Mouse (Mus musculus): ENCODE data around the gene Mrpl47.

Gene Mrpl47

DNA sequence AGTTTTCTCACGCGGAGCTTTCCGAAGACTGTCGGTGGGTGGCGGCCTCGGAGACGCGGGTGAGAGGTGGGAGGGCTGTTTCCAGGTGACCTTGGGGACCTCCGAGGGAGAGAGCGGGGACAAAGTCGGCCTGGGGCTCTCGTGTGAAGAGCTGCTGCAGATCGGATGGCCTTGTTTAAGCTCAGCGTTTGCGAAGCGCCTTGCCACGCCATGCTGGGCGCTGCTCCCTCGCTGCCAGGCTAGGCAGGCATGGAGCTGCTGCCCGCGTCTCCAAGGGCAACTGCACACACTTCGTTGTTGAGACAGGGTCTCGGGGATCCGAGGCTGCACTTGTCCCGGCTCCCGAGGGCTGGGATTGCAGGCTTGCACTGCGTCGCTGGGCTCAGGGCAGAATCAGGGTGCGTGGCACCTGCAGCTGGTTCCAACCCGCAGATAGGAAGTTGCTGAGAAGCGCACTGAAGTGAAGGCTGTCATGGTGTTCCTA is at the start of gene Mrpl47:
Gene Mrpl47 (minus strand): TSS at position 434 of the 484 bp plus-strand sequence.
- CTCF ChIA-PET = interaction anchor here in 1 of 4 experiments (1.2 kb wide), 2 partner anchors 8 to 404 kb away, joined by 3 read pairs; no protein-coding TSS in a partner anchor

DNA sequence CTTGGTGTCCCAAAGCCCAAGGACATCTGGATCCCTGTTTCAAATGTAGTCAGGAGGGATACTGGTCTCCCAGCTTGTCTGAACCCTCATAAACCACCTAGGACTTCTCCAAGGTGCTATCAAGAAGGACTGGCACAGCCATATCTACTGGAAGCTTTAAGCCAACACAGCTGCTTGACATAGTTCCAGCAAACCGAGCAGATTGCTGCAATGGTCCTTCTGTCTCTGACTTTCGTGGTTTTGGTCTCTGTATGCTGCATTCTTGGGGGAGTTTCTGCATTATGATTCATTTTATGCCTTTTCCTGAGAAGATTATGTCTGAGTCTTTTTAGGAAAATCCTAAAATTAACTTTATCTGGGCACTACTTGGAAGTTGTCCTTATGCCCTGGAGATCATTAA is 33.4 kb upstream of the Mrpl47 start:
- POLR2A ChIA-PET = no interaction called here
- CTCF ChIA-PET = no interaction called here

More for the DNA sequence above, at the start of gene Mrpl47:
- POLR2A ChIA-PET = interaction anchor here (0.5 to 11.2 kb wide), 49 partner anchors 8 to 1937 kb away, joined by 3 to 111 read pairs (median 7); partner anchors contain the start of genes Usp13 (in 3 of the 4), Actl6a (in 1 of the 4), Mfn1 (in 1 of the 4) and Ttc14 (in 1 of the 4)

DNA sequence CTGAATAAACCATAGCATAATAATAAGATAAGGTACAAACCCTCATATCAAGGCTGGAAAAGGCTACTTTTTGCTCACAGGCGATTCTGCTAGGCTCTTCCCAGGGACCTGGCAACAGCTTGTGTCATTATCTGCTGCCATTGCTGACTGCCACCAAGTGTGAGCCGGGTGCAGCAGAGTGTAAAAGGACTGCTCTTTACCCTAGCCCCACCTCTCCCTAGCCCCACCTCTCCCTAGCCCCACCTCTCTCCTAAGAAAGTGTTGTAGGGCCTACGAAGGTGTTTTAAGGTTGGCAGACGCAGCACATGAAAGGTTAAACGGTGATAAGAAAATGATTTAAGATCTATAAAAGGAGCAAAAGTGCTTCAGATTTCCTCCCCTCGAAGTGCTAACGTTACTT is 26.5 kb upstream of the Mrpl47 start:
- ChIA-PET POLR2A (interaction anchor here in 3 of 4 experiments (0.9 to 5.8 kb wide), 27 partner anchors 8 to 235 kb away, joined by 3 to 84 read pairs (median 7); partner anchors contain the start of genes Usp13 (in 3 of the 3), Mrpl47 (in 2 of the 3), Ndufb5 (in 2 of the 3) and Actl6a (in 1 of the 3)), CTCF (interaction anchor here in 1 of 4 experiments (0.5 kb wide), 1 partner anchor 20 kb away, joined by 4 read pairs; no protein-coding TSS in a partner anchor)

DNA sequence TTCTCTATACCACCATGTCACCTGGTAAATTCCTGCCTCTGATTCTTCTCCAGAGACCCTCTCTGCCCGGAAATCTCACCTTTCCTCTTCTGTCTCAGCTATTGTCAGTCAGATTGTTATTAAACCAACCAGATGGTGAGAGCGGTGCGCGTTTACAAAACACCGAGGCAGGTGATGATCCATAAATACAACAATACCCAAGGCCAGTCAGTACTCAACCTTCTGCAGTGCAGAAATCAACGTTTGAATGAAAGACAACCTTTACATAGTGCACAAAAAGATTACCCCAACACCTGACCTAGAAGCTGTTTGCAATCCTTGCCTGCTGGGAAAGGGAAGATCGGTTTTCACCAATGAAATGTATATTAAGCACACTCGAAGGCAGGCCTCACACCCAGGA is 25.6 kb upstream of the Mrpl47 start:
- ChIA-PET CTCF (interaction anchor here in 1 of 4 experiments (0.7 kb wide), 1 partner anchor 18 kb away, joined by 3 read pairs; no protein-coding TSS in a partner anchor), POLR2A (interaction anchor here (0.8 to 5.8 kb wide), 33 partner anchors 10 to 1226 kb away, joined by 3 to 84 read pairs (median 6); partner anchors contain the start of genes Mrpl47 (in 4 of the 4), Ndufb5 (in 4 of the 4), Usp13 (in 3 of the 4) and Actl6a (in 1 of the 4))

DNA sequence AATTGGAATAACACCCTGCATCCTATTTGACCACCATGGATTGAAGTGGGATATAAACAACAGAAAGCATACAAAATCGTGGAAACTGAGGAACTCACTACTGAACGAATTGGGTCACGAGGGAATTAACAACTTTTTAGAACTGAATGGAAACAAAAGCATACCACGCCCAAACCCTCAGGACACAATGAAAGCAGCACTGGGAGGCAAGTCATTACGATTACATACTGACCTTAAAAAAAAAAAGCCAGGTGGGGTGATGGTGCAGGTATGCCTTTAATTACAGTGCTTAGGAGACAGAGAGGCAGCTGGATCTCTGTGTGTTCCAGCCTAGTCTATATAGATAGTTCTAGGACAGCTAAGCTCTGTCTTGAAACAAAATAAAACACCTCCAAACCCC is 21.8 kb upstream of the Mrpl47 start:
- ChIA-PET CTCF (no interaction called here), POLR2A (interaction anchor here in 3 of 4 experiments (0.6 to 4.0 kb wide), 24 partner anchors 11 to 1045 kb away, joined by 3 to 24 read pairs (median 8); partner anchors contain the start of genes Mrpl47 (in 2 of the 3), Ndufb5 (in 2 of the 3) and Usp13 (in 2 of the 3))

DNA sequence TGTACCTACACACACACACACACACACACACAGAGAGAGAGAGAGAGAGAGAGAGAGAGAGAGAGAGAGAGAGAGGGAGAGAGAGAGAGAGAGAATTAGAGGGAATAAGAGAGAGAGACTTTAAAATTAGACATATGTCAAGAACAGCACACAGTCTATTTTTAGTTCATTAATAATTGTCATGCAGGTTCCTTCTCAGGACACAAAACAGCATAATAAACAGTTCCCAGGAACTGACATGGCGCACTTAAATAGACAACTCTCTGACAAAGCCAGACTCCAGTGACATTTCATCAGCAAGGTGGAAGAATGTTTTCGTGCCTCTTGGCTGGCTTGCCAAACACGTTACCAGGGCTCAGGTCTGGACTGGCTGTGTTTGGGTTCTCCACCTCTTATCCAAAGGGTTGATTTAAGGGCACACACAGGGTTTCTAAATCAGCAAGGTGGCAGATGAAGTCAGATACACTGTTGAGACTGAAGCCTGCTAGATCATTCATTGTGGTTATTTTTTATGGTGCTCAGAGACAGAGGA is 17.0 kb upstream of the Mrpl47 start:
- POLR2A ChIA-PET = interaction anchor here in 1 of 4 experiments (2.8 to 8.1 kb wide), 2 partner anchors 11 to 15 kb away, joined by 13 to 111 read pairs; partner anchors contain the start of genes Mrpl47 and Ndufb5
- CTCF ChIA-PET = no interaction called here

DNA sequence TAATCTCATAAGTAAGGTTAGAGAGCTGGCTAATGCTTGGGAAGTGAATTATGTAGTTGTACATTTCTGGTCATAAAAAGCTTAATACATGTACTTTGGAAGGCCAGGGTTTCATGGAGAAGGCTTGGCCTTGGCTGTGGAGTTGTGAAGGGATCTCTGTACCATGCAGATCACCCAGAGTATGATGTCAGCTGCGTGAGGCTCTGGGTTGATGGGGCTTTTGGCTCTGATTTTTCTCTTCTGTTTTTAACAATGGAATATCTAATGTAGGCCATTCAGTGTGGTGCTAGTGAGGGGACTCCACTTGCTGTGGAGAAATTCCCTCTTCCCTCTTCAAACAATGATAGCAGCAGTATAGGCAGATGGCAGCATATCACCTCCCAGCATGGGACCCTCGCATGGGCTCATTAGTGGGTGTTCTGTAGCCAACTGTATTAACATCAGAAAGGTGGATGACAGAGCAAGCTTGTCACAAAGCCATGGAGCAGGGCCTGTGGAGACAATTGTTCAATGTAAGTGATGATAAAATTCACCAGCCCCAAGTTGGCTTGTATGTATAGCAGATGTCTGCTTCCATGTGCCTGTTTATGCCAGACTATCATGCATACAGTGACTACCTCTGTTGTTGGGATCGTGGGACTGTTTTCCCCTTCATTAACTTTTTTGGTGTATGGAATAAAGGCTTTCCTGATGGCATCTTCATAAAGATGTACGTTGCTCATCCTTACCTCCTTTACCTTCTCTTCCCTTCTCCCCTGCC is 12.6 kb upstream of the Mrpl47 start:
- ChIA-PET POLR2A (interaction anchor here in 3 of 4 experiments (0.9 to 8.1 kb wide), 11 partner anchors 9 to 74 kb away, joined by 3 to 111 read pairs (median 7); partner anchors contain the start of genes Mrpl47 (in 2 of the 3) and Ndufb5 (in 2 of the 3)), CTCF (no interaction called here)

DNA sequence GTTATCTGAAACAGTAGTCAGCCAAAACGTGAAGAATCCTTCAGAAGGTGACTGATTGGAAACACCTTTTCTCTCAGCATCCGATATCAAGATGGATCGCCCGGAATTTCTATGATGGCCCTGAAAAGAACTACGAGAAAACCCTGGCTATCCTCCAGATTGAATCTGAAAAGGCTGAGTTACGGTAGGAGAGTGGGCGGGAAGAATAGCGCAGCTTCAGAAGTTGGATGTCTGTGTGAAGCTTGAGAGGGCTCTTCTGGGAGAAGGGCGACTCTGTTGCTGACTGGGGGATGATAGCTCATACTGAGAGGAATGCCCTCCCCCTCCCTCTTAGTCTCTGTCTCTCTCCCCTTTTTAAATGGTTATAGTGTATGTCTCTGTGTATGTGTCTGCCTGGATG is 11.0 kb upstream of the Mrpl47 start:
- POLR2A ChIA-PET = interaction anchor here in 3 of 4 experiments (0.8 to 6.3 kb wide), 19 partner anchors 8 to 76 kb away, joined by 3 to 84 read pairs (median 5); partner anchors contain the start of genes Mrpl47 (in 3 of the 3), Ndufb5 (in 3 of the 3) and Usp13 (in 1 of the 3)
- CTCF ChIA-PET = no interaction called here

DNA sequence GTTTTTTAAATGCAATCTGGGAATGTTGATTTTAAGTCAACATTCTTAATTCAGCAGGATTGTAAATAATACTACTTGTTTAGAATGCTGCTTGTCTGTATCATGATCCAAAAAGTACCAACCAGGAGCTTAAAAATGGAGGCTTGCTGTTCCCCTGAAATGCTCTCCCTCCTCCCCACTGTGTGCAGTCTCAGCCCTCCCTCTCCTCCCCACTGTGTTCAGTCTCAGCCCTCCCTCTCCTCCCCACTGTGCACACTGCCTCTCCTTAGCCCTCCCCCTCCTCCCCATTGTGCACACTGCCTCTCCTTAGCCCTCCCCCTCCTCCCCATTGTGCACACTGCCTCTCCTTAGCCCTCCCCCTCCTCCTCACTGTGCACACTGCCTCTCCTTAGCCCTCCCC is 8.0 kb upstream of the Mrpl47 start:
- ChIA-PET POLR2A (interaction anchor here in 2 of 4 experiments (0.8 to 11.2 kb wide), 14 partner anchors 8 to 346 kb away, joined by 3 to 111 read pairs (median 6); partner anchors contain the start of genes Ndufb5 (in 2 of the 2) and Mrpl47 (in 1 of the 2)), CTCF (interaction anchor here in 1 of 4 experiments (0.6 kb wide), 1 partner anchor 9 kb away, joined by 3 read pairs; the partner anchor contains the start of gene Ndufb5)

DNA sequence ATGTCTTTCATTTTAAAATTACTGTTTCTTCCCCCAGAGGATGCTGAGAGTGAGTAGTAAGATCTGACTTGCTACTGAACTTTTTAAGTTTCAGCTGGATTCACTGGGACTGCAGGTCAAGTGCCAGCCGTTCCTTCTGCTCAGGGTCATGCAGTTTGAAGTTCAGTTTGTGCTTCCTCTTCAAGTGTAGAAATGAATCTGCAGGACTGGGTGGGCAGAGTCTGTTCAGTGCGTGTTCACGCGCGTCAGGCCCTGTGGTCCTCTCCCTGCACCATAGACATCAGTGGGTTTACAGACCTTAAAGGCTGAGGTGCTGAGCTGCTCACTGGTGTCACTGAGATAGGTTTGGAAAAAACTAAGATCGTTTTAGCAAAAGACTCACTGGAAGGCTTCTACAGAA is 7.6 kb upstream of the Mrpl47 start:
- CTCF ChIA-PET = interaction anchor here in 1 of 4 experiments (0.6 kb wide), 1 partner anchor 8 kb away, joined by 3 read pairs; the partner anchor contains the start of gene Ndufb5
- POLR2A ChIA-PET = interaction anchor here in 2 of 4 experiments (0.8 to 11.2 kb wide), 18 partner anchors 8 to 346 kb away, joined by 3 to 111 read pairs (median 6); partner anchors contain the start of genes Ndufb5 (in 2 of the 2), Actl6a (in 1 of the 2) and Mrpl47 (in 1 of the 2)

DNA sequence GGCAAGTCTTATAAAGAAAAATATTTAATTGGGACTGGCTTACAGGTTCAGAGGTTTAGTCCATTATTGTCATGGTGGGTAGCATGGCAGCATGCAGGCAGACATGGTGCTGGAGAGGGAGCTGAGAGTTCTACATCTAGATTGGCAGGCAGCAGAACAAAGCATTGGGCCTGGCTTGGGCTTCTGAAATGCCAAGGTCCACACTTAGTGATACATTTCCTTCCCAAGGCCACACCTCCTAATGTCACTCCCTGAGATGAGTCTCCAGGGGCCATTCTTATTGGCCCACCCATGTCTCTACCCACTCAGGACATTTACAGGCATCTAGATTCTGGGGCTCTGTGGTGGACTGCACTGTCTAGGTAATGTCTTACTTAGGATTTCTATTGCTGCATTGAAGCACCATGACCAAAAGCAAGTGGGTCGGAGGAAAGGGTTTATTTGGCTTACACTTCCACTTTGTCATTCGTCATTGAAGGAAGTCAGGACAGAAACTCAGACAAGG is 4.9 kb upstream of the Mrpl47 start:
- CTCF ChIA-PET = interaction anchor here in 2 of 4 experiments (0.6 kb wide), 2 partner anchors 88 to 341 kb away, joined by 3 to 4 read pairs; no protein-coding TSS in a partner anchor
- POLR2A ChIA-PET = interaction anchor here in 2 of 4 experiments (1.5 to 11.2 kb wide), 9 partner anchors 10 to 25 kb away, joined by 3 to 111 read pairs (median 10); no protein-coding TSS in a partner anchor

DNA sequence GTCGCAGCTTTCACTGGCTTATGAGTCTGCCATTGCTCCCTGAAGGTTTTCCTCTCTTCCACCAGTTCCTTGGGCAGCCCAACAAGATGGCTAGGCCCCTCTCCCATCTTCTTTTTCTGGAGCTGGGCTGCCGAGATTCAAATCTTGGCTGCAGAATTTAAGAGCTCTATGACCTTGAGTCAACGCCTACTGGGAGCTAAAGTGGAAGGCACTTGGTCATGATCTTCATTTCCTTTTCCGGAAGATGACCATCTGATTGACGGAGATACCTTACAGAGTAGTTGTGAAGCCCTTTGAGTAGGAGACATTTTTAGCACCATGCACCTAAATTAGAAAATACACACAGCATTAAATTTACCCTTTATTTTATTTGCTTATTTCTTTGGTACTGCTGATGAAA is 1.1 kb upstream of the Mrpl47 start:
- ChIA-PET CTCF (no interaction called here), POLR2A (interaction anchor here in 3 of 4 experiments (0.6 to 11.2 kb wide), 15 partner anchors 10 to 121 kb away, joined by 3 to 111 read pairs (median 10); partner anchors contain the start of genes Usp13 (in 2 of the 3) and Actl6a (in 1 of the 3))

DNA sequence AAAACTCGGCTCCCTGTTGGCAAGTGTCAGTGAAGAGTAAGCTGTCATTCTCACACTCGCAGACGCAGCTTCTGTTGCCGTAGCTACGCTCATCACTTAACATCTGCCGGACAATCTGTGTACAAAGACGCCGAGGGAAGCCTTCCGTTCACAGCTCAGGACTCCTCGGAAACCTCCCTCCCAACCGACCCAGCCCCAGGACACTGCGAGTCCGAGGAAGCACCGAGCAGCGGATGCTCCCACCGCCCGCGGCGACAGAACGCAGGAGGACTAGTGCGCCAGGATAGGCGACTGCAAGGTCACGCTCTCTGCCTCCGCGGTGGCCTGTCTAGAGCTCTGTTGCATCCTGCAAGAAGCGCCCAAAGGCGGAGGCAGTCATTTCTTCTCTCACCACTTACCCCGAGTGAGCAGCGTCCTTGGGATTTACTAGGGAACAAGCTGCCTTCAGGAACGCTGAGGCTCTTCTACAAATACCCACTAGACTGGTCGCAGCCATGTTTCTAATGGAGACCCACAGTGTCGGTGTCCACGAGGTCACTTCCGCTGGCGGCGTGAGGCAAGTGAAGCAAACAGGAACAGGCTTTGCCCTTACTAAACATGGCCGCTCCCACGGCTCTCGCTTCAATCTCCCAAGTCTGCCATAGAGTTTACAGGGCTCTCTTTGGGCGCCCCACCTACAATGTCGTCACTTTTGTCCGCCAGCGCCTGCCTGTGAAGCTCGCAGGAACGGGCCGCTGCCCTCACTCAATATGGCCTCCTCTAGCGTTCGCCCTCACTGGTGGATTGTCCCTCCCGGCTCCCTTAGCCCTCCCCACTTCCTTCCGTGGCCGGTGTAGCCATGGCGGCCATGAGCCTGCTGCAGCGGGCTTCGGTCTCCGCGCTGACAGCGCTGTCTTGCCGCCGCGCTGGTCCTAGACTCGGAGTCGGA is 897 bp downstream of the Mrpl47 start, which contains the start of gene Ndufb5:
Gene Ndufb5 (plus strand): TSS at position 747 of the 928 bp plus-strand sequence.
- ChIA-PET POLR2A (interaction anchor here (0.5 to 11.2 kb wide), 62 partner anchors 8 to 1063 kb away, joined by 3 to 111 read pairs (median 5); partner anchors contain the start of genes Usp13 (in 3 of the 4), Actl6a (in 2 of the 4), Mfn1 (in 2 of the 4) and Gnb4 (in 1 of the 4)), CTCF (interaction anchor here in 1 of 4 experiments (1.2 kb wide), 2 partner anchors 9 to 403 kb away, joined by 3 read pairs; no protein-coding TSS in a partner anchor)

DNA sequence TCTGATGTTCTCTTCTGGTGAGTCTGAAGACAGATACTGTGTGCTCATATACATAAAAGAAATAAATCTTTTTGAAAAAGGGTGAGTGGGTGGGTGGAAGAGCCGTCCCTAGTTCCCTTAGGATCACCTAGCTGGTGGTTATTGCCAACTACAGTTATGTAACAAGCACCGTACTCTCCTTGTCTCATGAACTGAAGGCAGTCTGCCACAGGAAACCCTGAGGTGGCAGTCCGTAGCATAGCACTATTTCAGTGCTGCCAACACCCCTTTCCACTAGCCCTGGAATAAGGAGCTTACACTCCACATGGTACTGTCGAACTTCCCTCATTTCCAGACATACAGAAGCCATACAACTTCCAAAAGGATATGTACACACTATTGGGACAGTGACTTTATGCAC is 9.5 kb downstream of the Mrpl47 start:
- ChIA-PET POLR2A (interaction anchor here (0.5 to 9.7 kb wide), 15 partner anchors 9 to 135 kb away, joined by 3 to 146 read pairs (median 4); partner anchors contain the start of genes Mrpl47 (in 2 of the 4), Ndufb5 (in 2 of the 4) and Usp13 (in 1 of the 4)), CTCF (no interaction called here)

DNA sequence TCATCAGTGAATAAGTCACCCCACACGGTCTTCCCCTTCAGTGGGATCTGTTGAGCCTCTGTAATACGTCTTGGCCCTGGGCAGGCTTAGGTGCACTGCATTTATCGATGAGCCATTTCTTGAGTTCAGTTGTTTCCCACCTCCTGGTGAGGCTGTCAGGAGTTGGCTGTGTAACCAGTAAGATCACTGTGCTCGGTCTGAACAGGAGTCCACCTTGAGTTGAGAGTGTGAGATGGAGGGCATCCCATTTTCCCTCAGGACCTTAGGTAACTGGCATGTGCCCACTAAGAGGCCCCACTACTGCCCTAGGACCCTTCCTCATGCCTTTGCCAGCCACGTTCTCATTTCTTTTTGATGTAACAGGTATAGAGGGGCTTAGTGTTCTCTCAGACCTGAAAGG is 11.5 kb downstream of the Mrpl47 start:
- ChIA-PET POLR2A (interaction anchor here in 3 of 4 experiments (0.6 to 9.7 kb wide), 5 partner anchors 10 to 32 kb away, joined by 3 to 146 read pairs (median 18); partner anchors contain the start of genes Mrpl47 (in 2 of the 3) and Ndufb5 (in 2 of the 3)), CTCF (no interaction called here)

DNA sequence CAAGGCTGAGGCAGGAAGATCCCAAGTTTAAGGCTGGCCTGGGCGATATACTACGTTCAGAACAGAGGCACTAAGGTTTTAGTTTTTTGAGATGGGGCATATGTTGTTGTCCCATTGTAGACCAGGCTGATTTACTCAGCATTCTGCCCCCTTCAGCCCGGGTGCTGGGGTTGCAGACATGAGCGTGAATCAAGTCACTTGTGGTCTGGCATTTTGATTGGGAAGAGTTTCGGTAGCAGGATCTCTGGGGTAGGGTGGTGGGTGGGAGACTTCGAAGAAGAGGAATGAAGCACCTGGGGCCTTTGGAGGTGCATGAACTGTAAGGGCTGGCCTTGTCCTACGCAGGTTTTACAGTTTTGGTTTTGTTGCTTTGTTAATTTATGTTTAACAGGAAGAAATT is 13.2 kb downstream of the Mrpl47 start:
- CTCF ChIA-PET = no interaction called here
- POLR2A ChIA-PET = interaction anchor here in 3 of 4 experiments (0.5 to 2.1 kb wide), 7 partner anchors 13 to 269 kb away, joined by 3 to 10 read pairs (median 3); partner anchors contain the start of genes Mrpl47 (in 1 of the 3) and Ndufb5 (in 1 of the 3)

Data from embryonic stem cell, embryonic (primary cell).